Mouse (Mus musculus) naive thymus-derived CD4-positive, alpha-beta T cell, adult 2 months (primary cell): ENCODE results near the gene Ulk1.
A peak's percentile ranks its signal among the peaks of the same experiment; 100 is the strongest.
"Not testable (repeated sequence)": the region's sequence is repeated elsewhere in the genome, so short reads cannot be mapped to it uniquely, and the experiment has no call there.

ENCODE experiments used
- DNase-seq: peaks from one replicate; pipeline ENCODE4 v3.0.0-alpha.2; 2011; ENCODE audit warnings: low read depth

Ulk1 gene

GRCm38 (mm10) chr5:110804012-110804743 lies 5.7 kb downstream of the Ulk1 start:
- DNase-seq: no peak

GRCm38 (mm10) chr5:110802809-110803208 lies 7.1 kb downstream of the Ulk1 start:
- DNase-seq: no peak

- no peak for DNase-seq
These were observed 7.7 kb downstream of the Ulk1 start for GRCm38 (mm10) chr5:110802186-110802585.

- no peak for DNase-seq
These were observed 8.8 kb downstream of the Ulk1 start for GRCm38 (mm10) chr5:110801036-110801624.

GRCm38 (mm10) chr5:110797696-110798095 lies 12.2 kb downstream of the Ulk1 start:
- DNase-seq: no peak

GRCm38 (mm10) chr5:110794363-110794762 lies 15.5 kb downstream of the Ulk1 start:
- no peak for DNase-seq

- peak; percentile 67 for DNase-seq
These were observed 21.2 kb downstream of the Ulk1 start for GRCm38 (mm10) chr5:110788684-110789083.

GRCm38 (mm10) chr5:110786081-110786835 lies 23.6 kb downstream of the Ulk1 start:
- no peak for DNase-seq

- DNase-seq: no peak
These were observed 26.7 kb downstream of the Ulk1 start for GRCm38 (mm10) chr5:110783150-110783549.

- peak; percentile 35 for DNase-seq
These were observed 28.2 kb downstream of the Ulk1 start for GRCm38 (mm10) chr5:110781529-110782238.

GRCm38 (mm10) chr5:110780761-110781528 lies 29.0 kb downstream of the Ulk1 start:
- DNase-seq: no peak

GRCm38 (mm10) chr5:110779998-110780760 lies 29.7 kb downstream of the Ulk1 start, which contains the start of gene Pus1:
Gene Pus1, minus strand, starts transcription at chr5:110780659.
- peak; percentile 81 for DNase-seq

- DNase-seq: peak; percentile 21
These were observed 30.5 kb downstream of the Ulk1 start for GRCm38 (mm10) chr5:110779276-110779997.

- DNase-seq: no peak
These were observed 31.6 kb downstream of the Ulk1 start for GRCm38 (mm10) chr5:110778263-110778662.

- no peak for DNase-seq
These were observed 33.8 kb downstream of the Ulk1 start for GRCm38 (mm10) chr5:110776141-110776540.

- DNase-seq: no peak
These were observed 35.4 kb downstream of the Ulk1 start for GRCm38 (mm10) chr5:110774511-110774910.

GRCm38 (mm10) chr5:110772945-110773344 lies 37.0 kb downstream of the Ulk1 start:
- not testable (repeated sequence) for DNase-seq

GRCm38 (mm10) chr5:110770448-110771158 lies 39.3 kb downstream of the Ulk1 start, which contains the start of gene Ep400:
Gene Ep400, minus strand, starts transcription at chr5:110770717.
- DNase-seq: peak; percentile 100

GRCm38 (mm10) chr5:110770031-110770445 lies 39.9 kb downstream of the Ulk1 start:
- peak; percentile 71 for DNase-seq
